Mouse (Mus musculus) adrenal gland (tissue): ENCODE data around the gene Pitpnm2.
"Not testable (repeated sequence)": the region's sequence is repeated elsewhere in the genome, so short reads cannot be mapped to it uniquely, and the experiment has no call there.

Experiments used
- intact Hi-C: fragments of 180-260 bp; cut with DNase I; formaldehyde crosslinking; loops from one replicate; pipeline ENCODE4 v1.15.1; 2025

Gene Pitpnm2

DNA sequence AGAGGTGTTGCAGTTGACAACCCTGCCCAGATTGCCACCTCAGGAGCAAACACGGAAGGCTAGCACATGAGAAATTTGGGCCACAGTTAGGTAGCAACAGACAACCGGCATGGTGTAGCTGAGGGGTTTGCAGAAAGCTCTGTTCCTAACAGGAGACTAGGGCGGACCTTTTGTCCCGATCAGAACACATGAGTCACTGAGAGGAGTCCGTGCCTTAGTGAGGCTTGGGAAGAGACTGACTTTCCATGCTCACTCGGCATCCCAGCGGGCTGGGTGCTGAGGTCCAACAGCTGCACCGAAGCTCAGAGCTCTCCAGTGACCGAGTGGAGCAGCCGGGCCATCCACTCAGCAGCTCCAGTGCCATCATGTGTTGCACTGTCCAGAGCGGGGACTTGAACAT lies 26.9 kb downstream of the Pitpnm2 start:
- intact Hi-C loops = no loop called here

DNA sequence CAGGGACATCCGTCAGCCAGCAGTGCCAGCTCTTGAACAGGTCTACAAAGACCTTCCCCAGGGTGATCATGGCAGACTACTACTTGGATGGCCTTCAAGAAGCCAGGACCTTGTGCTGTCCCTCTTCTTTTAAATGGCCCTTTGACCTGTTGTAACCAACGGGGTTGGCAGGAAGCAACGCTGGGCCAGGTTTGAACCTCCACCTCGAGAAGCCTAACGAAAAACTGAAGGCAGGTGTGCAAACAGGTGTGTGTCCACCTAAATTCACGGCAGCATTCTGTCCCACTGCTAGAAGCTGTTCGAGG lies 27.9 kb downstream of the Pitpnm2 start:
- intact Hi-C loops = no loop called here

GRCm38 (mm10) chr5:124221037-124221735 lies 28.4 kb downstream of the Pitpnm2 start:
- intact Hi-C loops = no loop called here

DNA sequence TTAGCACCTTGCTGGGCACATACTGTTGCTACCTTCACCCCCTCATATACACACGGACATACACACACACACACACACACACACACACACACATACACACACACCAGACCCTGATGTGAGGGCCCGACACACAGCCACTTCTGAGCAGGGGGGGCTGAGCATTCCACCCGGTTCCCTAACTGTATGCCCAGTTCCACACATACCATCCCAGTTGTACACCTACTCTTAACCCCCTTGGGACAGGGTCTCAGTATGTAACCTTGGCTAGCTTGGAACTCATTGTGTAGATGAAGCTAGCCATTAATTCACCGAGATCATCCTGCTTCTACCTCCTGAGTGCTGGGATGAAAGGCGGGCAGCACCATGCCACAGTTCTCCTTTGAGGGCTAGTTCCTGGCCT lies 29.0 kb downstream of the Pitpnm2 start:
- intact Hi-C loops = no loop called here

DNA sequence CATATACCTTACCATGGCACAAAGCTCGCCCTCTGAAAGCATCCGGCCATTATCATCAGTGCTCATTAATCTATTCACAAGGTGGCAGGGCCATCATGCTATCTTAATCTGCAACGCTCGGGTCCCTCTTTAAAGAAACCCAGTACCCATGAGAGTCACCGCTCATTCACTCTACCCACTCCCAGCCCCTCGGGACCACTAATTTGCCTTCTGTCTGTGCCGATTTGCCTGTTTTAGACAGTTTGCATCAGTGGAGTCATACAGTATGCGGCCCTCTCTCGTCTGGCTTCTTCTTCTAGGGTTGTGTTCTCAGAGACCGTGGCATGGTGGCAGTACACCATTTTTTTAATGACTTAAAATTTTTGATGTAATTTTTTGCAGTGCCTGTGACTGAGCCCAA lies 30.1 kb downstream of the Pitpnm2 start:
- intact Hi-C loops = no loop called here

- intact Hi-C loops = no loop called here
Measured at GRCm38 (mm10) chr5:124218986-124219385, 30.6 kb downstream of the Pitpnm2 start.

DNA sequence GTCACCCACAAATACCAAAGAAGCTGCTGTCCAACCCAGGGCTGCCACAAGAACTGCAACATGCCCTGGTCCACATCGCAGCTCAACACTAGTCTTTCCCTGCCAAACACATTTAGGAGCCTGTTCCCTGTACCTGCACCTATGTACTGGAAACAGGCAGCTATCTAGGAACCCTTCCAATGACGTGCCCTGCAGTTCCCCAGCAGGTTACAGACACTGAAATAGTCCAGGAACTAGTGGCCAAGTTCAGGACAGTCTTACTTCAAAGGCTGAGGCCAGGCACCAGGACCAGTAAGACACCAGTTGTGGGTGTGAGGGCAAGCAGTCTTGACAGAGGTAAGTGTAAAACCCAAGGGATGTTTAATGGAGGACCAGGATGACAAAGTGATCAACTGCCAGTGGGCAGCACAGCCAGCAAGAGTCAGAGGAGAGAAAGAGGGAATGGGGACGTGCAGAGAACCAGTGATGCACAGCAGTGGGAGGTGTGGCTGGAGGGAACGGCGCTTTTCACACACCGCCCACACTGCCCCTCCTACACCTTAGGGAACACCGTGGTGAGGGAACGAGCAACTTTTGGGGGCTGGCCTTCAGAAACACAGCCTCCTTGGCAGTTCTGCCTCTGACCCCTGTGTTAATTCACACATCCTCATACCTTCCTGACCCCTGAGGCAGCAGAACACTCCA lies 31.9 kb downstream of the Pitpnm2 start:
- intact Hi-C loops = no loop called here

DNA sequence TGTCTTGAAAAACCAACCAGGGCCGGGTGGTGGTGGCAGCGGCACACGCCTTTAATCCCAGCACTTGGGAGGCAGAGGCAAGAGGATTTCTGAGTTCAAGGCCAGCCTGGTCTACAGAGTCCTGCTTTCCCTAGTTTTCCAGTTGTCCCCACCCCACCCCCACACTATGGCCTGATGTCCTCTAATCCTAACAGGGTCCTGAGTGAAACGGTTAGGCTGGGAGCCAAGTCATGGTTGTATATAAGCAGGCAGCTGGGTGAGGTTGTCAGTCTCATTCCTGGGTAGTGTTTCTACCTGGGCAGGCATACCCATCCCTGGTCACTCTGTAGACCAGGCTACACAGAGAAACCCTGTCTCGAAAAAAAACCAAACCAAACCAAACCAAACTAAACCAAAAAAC lies 32.5 kb downstream of the Pitpnm2 start:
- intact Hi-C loops = not testable (repeated sequence)

DNA sequence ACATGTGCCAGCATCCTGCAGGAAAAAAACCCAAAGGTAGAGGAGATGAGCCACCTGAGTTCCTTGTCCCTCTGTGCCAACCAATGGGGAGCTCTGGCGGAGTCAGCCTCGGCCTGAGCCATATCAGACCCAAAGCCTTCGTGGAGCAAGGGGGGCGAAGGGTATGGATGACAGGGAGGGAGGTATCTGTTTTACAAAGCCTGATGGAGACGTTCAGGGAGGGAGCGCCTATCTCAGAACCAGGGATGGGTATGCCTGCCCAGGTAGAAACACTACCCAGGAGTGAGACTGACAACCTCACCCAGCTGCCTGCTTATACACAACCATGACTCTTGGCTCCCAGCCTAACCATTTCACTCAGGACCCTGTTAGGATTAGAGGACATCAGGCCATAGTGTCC lies 33.2 kb downstream of the Pitpnm2 start:
- intact Hi-C loops = no loop called here

- intact Hi-C loops = no loop called here
Measured at GRCm38 (mm10) chr5:124215647-124216046, 33.9 kb downstream of the Pitpnm2 start.

GRCm38 (mm10) chr5:124214516-124215145 lies 34.9 kb downstream of the Pitpnm2 start:
- intact Hi-C loops = no loop called here

GRCm38 (mm10) chr5:124213588-124214469 lies 35.7 kb downstream of the Pitpnm2 start:
- intact Hi-C loops = no loop called here

GRCm38 (mm10) chr5:124211669-124212068 lies 37.9 kb downstream of the Pitpnm2 start:
- intact Hi-C loops = no loop called here

DNA sequence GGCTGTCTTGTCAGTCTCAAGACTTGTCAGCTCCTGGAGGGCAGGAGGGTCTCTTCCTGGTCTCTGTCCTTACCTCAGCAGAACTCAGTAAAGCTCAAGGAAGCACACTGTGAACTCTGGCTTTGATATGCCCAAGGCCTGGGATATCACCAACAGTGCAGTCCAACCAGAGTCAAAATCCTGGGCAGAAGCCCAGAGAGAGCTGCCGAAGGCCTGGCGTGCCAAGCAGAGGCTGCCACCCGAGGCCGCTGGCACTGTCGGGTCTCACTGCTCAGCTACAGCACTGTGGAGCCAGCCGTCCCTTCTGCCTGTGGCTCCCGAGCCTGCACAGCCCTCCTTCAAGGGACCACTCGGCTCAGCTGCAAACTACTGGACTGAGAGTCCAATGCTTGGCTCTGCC lies 38.3 kb downstream of the Pitpnm2 start:
- intact Hi-C loops = no loop called here

DNA sequence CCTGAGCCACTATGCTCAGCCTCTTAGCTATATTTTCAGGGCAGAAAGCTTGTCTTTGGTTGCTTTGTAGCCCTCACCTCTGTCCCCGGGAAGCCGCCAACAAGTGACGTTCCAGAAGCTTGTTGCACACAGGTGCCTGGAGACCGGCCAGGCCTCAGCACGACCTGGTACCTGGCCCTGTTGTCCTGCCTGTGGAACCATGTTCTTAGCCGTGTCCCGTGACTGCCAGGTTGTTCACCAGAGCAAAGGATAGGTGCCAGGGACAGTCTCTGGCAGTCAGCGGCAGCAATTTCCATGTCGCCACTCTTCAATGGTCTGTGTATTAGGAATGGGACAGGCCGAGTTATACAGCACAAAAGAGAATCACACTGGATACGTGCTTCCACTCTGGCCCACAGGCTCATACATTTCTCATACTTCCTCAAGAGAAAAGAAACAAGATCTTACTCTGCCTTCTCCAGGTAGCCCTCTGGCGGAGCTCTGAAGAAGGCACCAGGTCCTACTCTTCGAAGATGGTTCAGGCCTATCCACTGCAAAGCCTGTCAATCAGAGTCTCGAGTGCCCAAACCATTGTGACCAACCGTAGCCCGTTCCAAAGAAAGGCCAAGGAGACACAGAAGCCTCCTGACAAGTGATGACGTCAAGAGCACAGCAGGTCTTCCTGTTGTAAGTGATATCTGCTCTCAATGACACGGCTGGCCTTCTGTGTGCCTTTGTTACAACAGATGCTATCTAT lies 39.1 kb downstream of the Pitpnm2 start:
- intact Hi-C loops = no loop called here

- intact Hi-C loops = no loop called here
Measured at GRCm38 (mm10) chr5:124209850-124210249, 39.7 kb downstream of the Pitpnm2 start.

DNA sequence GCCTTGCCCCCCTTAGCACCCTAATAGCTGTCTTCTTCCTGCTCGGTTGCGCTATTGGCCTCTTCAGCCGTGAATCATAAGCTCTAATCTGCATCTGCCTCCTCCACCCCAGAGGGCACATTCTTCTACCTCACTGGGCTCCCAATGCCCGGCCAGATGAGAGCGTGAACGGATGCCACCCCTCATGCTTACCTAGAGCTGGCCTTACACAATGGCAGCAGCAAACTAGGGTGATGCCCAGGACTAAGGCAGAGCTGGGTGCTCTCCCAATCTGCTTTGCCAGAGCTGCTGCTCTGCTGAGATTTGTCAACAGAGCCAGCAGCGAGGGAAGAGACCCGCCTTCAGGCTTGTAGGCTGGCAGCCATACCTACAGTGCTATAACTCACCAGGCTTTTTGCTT lies 41.5 kb downstream of the Pitpnm2 start:
- intact Hi-C loops = no loop called here

DNA sequence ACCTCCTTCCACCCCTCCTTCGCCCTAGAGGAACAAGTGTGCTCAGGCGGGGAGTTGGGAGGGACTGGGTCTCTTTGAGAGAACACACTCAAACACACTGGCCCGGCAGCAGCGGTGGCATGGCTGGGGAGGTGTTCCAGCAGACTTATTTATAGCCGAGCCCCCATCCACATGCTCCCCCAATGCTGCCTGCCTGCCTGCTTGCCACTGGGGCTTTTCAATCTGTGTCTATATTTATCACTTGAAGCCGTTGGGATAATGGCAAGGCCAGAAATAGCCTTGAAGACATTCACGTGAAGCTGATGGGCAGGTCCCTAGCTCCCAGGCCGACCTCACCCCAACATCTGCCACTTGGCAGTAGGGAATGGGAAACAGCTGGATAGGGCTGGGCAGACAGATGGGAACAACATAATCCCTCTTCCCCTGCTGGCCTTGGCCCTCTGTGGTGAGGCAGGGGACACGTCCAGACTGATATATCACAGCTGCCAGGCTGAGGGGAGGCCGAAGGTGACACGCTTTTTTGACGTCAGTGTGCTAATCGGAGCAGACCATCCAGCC lies 43.0 kb downstream of the Pitpnm2 start:
- intact Hi-C loops = no loop called here

GRCm38 (mm10) chr5:124205809-124206380 lies 43.7 kb downstream of the Pitpnm2 start:
- intact Hi-C loops = no loop called here

DNA sequence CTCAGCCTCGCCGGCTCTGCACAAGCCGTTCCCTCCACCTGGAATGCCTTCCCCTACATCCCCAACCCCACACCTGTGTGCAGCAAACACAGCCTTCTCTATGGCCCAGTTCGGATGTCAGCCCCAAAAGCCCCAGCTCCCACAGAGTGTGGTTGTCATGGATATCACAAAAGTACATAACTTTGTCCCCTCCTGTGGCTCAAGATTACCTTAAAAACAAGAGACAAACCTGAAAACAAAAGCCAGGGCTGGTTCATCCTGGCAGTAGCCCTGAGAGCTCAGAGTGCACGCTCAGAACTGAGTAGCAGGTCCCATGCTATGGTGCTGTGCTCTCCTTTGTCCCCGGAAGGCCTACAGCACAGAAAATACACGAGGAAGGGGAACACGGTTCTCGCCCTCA lies 44.3 kb downstream of the Pitpnm2 start:
- intact Hi-C loops = no loop called here
